ENCODE assay signal across 20 mouse cellular contexts in genomic region chr14:75177400-75177799, GRCm38 (mm10). TPM values are rescaled to one million over a fixed set of nuclear protein-coding genes. Genes with fewer than 3 reads are reported as not detected.
A peak's percentile ranks its signal among the peaks of the same experiment; 100 is the strongest.
DNase-seq lines count a peak whose midpoint lies in the region; ATAC-seq and TF ChIP-seq lines count a peak whose summit lies in the region.
"Had no signal": no experiment of that assay in that cellular context is flagged by ENCODE, and none has a peak within 500 bp of the region (broad histone marks: within the 10 kb centered on the region; RNA-seq: fewer than 3 reads in every experiment).

No protein-coding gene starts in this region.

- H3K9me3 ChIP-seq in heart, postnatal 0 days (replicated peaks; ENCODE audit: control insufficient read depth, low read length) = no peaks in the 10 kb centered on the region
- no peaks in the 10 kb centered on the region for H3K9me3 ChIP-seq in liver, embryonic 15.5 days (replicated peaks)
- no peaks in the 10 kb centered on the region for H3K9me3 ChIP-seq in hindbrain, embryonic 13.5 days
- H3K9me3 ChIP-seq in forebrain, embryonic 12.5 days = no peaks in the 10 kb centered on the region
- H3K9me3 ChIP-seq: embryonic facial prominence, embryonic 13.5 days; midbrain, embryonic 13.5 days had no signal

- H3K4me1 ChIP-seq in heart, postnatal 0 days (ENCODE audit: control insufficient read depth, insufficient read depth) = peaks cover 14% of the 10 kb centered on the region; the same call in 1 of the 2 replicates
- peaks cover 45% of the 10 kb centered on the region for H3K4me1 ChIP-seq in bone marrow macrophage, adult 2 months (ENCODE audit: control insufficient read depth, insufficient read depth, low read length)
- H3K4me1 ChIP-seq in liver, embryonic 15.5 days (replicated peaks) = peaks cover 54% of the 10 kb centered on the region
- no peaks in the 10 kb centered on the region for H3K4me1 ChIP-seq in hindbrain, embryonic 13.5 days (replicated peaks)
- no peaks in the 10 kb centered on the region for H3K4me1 ChIP-seq in forebrain, embryonic 12.5 days
- H3K4me1 ChIP-seq: midbrain, embryonic 13.5 days had no signal

- no peak for TF ChIP-seq CTCF in heart, postnatal 0 days (IDR thresholded peaks at IDR 0.05; ENCODE audit: low read depth)
- TF ChIP-seq CTCF in bone marrow macrophage, adult 2 months (IDR thresholded peaks at IDR 0.05; ENCODE audit: low read depth, low read length) = no peak

- no peak for ATAC-seq in heart, postnatal 0 days (ENCODE audit: insufficient read depth, low read depth)
- ATAC-seq in liver, embryonic 15.5 days (ENCODE audit: insufficient read depth) = no peak
- no peak for ATAC-seq in hindbrain, embryonic 13.5 days (ENCODE audit: low FRiP score)
- ATAC-seq in forebrain, embryonic 12.5 days (ENCODE audit: low FRiP score) = no peak
- ATAC-seq: hindbrain, embryonic 16.5 days; midbrain, embryonic 13.5 days had no signal

- no peak for TF ChIP-seq POLR2A in bone marrow macrophage, adult 2 months (IDR thresholded peaks at IDR 0.05; ENCODE audit: borderline replicate concordance, low read depth, low read length)

- H3K27ac ChIP-seq in heart, postnatal 0 days (ENCODE audit: low read depth) = peak overlapping the region; percentile 50; the same call in 1 of the 2 replicates
- peak overlapping the region; percentile 98 for H3K27ac ChIP-seq in bone marrow macrophage, adult 2 months (ENCODE audit: insufficient read depth, low read depth, low read length)
- peak overlapping the region; percentile 46 for H3K27ac ChIP-seq in liver, embryonic 15.5 days (replicated peaks)
- H3K27ac ChIP-seq in hindbrain, embryonic 13.5 days = no peak overlapping the region
- no peak overlapping the region for H3K27ac ChIP-seq in forebrain, embryonic 12.5 days
- H3K27ac ChIP-seq: embryonic facial prominence, embryonic 13.5 days; midbrain, embryonic 13.5 days had no signal

- no peak for DNase-seq in heart, postnatal 0 days (ENCODE audit: low spot score)
- no peak for DNase-seq in heart, postnatal 4 days
- peak; percentile 52 for DNase-seq in 416B (ENCODE audit: low read depth)
- DNase-seq in urinary bladder, postnatal 4 days (ENCODE audit: low spot score in 2 of 2) = no peak
- DNase-seq: adrenal gland, postnatal 36 days; cerebellum, adult 9-11 months; gastrocnemius, postnatal 10 days; heart, postnatal 14 days had no signal

- H3K4me2 ChIP-seq in heart, postnatal 0 days (ENCODE audit: low read depth, low read length) = no peak overlapping the region
- H3K4me2 ChIP-seq in liver, embryonic 15.5 days = 0 out of 2 replicates have a peak overlapping the region, but pooled peaks have one; percentile 0
- H3K4me2 ChIP-seq in hindbrain, embryonic 13.5 days = no peak overlapping the region
- no peak overlapping the region for H3K4me2 ChIP-seq in forebrain, embryonic 12.5 days
- H3K4me2 ChIP-seq: embryonic facial prominence, embryonic 13.5 days; midbrain, embryonic 13.5 days had no signal

- no peak overlapping the region for H3K4me3 ChIP-seq in heart, postnatal 0 days (ENCODE audit: low read depth, low read length)
- peak overlapping the region; percentile 93 for H3K4me3 ChIP-seq in bone marrow macrophage, adult 2 months (ENCODE audit: insufficient read depth, low read length)
- peak overlapping the region; percentile 29 for H3K4me3 ChIP-seq in liver, embryonic 15.5 days (replicated peaks)
- H3K4me3 ChIP-seq in hindbrain, embryonic 13.5 days = no peak overlapping the region
- H3K4me3 ChIP-seq in forebrain, embryonic 12.5 days (replicated peaks) = no peak overlapping the region
- H3K4me3 ChIP-seq: embryonic facial prominence, embryonic 13.5 days; midbrain, embryonic 13.5 days had no signal

- H3K36me3 ChIP-seq in heart, postnatal 0 days (replicated peaks; ENCODE audit: control insufficient read depth, insufficient read depth, low read length) = no peaks in the 10 kb centered on the region
- no peaks in the 10 kb centered on the region for H3K36me3 ChIP-seq in liver, embryonic 15.5 days (replicated peaks)
- no peaks in the 10 kb centered on the region for H3K36me3 ChIP-seq in hindbrain, embryonic 13.5 days
- no peaks in the 10 kb centered on the region for H3K36me3 ChIP-seq in forebrain, embryonic 12.5 days (replicated peaks)
- H3K36me3 ChIP-seq: embryonic facial prominence, embryonic 13.5 days; midbrain, embryonic 13.5 days had no signal

- no peaks in the 10 kb centered on the region for H3K27me3 ChIP-seq in heart, postnatal 0 days (ENCODE audit: control insufficient read depth, insufficient read depth, low read length)
- peaks cover 6% of the 10 kb centered on the region; the same call in 1 of the 2 replicates for H3K27me3 ChIP-seq in liver, embryonic 15.5 days
- no peaks in the 10 kb centered on the region for H3K27me3 ChIP-seq in hindbrain, embryonic 13.5 days
- H3K27me3 ChIP-seq in forebrain, embryonic 12.5 days = no peaks in the 10 kb centered on the region
- H3K27me3 ChIP-seq: embryonic facial prominence, embryonic 13.5 days; midbrain, embryonic 13.5 days had no signal

- WGBS in heart, postnatal 0 days = 83% methylated on average over 3 of the region's 3 CpGs
- WGBS in liver, embryonic 15.5 days (ENCODE audit: insufficient replicate concordance) = 40% methylated on average over 3 of the region's 3 CpGs
- WGBS in hindbrain, embryonic 13.5 days = 72% methylated on average over 3 of the region's 3 CpGs
- WGBS in forebrain, embryonic 12.5 days = 79% methylated on average over 3 of the region's 3 CpGs

- no peak for TF ChIP-seq EP300 in heart, postnatal 0 days (IDR thresholded peaks at IDR 0.05; ENCODE audit: low read depth)

- no peak overlapping the region for H3K9ac ChIP-seq in heart, postnatal 0 days (replicated peaks; ENCODE audit: low read depth, low read length)
- H3K9ac ChIP-seq in liver, embryonic 15.5 days = no peak overlapping the region
- H3K9ac ChIP-seq in hindbrain, embryonic 13.5 days = no peak overlapping the region
- no peak overlapping the region for H3K9ac ChIP-seq in forebrain, embryonic 12.5 days
- H3K9ac ChIP-seq: embryonic facial prominence, embryonic 13.5 days; midbrain, embryonic 13.5 days had no signal

RNA-seq across cellular contexts. Expression of gene Lcp1, which starts 46.5 kb away (rescaled TPM):
- 11.3 and 17.5 TPM in 2 replicates for total RNA-seq in heart, postnatal 0 days (2014; rRNA removed; ENCODE audit: low replicate concordance)
- polyA plus RNA-seq in heart, postnatal 0 days (2015; fragmentation: Nextera tagmentation; extraction: Ambion mirVana) = 11.2 and 12.6 TPM in 2 replicates
- total RNA-seq in heart, postnatal 4 days (2021) = 10 to 100 TPM; 17.9 to 18.3 TPM
- 932 and 1,066 TPM in 2 replicates for polyA plus RNA-seq in bone marrow macrophage, adult 2 months (2012; ENCODE audit: insufficient read depth, insufficient read length, missing spikeins)
- polyA plus RNA-seq in liver, embryonic 15.5 days (2015; fragmentation: Nextera tagmentation; extraction: Ambion mirVana) = 39.6 and 40.9 TPM in 2 replicates
- polyA plus RNA-seq in hindbrain, embryonic 13.5 days (2015; fragmentation: Nextera tagmentation; extraction: Ambion mirVana) = 15.6 and 16.0 TPM in 2 replicates
- 18.8 and 22.1 TPM in 2 replicates for polyA plus RNA-seq in forebrain, embryonic 12.5 days (2016; fragmentation: Nextera tagmentation; extraction: Ambion mirVana)

RNA-seq across cellular contexts. Expression of gene Lrrc63, which starts 46.7 kb away (rescaled TPM):
- total RNA-seq in heart, postnatal 0 days (2014; rRNA removed; ENCODE audit: low replicate concordance) = not detected in 2 replicates
- polyA plus RNA-seq in heart, postnatal 0 days (2015; fragmentation: Nextera tagmentation; extraction: Ambion mirVana) = not detected in 2 replicates
- not detected for total RNA-seq in heart, postnatal 4 days (2021)
- polyA plus RNA-seq in bone marrow macrophage, adult 2 months (2012; ENCODE audit: insufficient read depth, insufficient read length, missing spikeins) = 0.36 and 0.43 TPM in 2 replicates
- not detected in 2 replicates for polyA plus RNA-seq in liver, embryonic 15.5 days (2015; fragmentation: Nextera tagmentation; extraction: Ambion mirVana)
- 0.08 and 0.14 TPM in 2 replicates for polyA plus RNA-seq in hindbrain, embryonic 13.5 days (2015; fragmentation: Nextera tagmentation; extraction: Ambion mirVana)
- 0.19 and 0.21 TPM in 2 replicates for polyA plus RNA-seq in forebrain, embryonic 12.5 days (2016; fragmentation: Nextera tagmentation; extraction: Ambion mirVana)
- total RNA-seq: adrenal gland, postnatal 36 days; gastrocnemius, postnatal 10 days; heart, adult 8-10 months; heart, postnatal 14 days; layer of hippocampus, postnatal 14 days had no signal
- polyA plus RNA-seq: C2C12; embryonic facial prominence, embryonic 13.5 days; large intestine, adult 2 months; limb, embryonic 14.5 days had no signal

Comparison
In these comparisons a context has a peak if more than half of its experiments do, and no peak if none do; other contexts are left out.
1. H3K27ac ChIP-seq: peak in heart, postnatal 0 days (single experiment), bone marrow macrophage, adult 2 months (single experiment) and liver, embryonic 15.5 days (single experiment); none in hindbrain, embryonic 13.5 days (single experiment) and forebrain, embryonic 12.5 days (single experiment).
2. H3K4me3 ChIP-seq: peak in bone marrow macrophage, adult 2 months (single experiment) and liver, embryonic 15.5 days (single experiment); none in heart, postnatal 0 days (single experiment), hindbrain, embryonic 13.5 days (single experiment) and forebrain, embryonic 12.5 days (single experiment).
3. RNA of gene Lcp1, which starts 46.5 kb away (polyA plus RNA-seq): 932 to 1,066 TPM in bone marrow macrophage, adult 2 months; 39.6 to 40.9 TPM in liver, embryonic 15.5 days, 18.8 to 22.1 TPM in forebrain, embryonic 12.5 days, 15.6 to 16.0 TPM in hindbrain, embryonic 13.5 days and 11.2 to 12.6 TPM in heart, postnatal 0 days; every median in the first group is over 10 times any median in the second.